Mouse (Mus musculus): ENCODE data around the gene Gm826.

DNA sequence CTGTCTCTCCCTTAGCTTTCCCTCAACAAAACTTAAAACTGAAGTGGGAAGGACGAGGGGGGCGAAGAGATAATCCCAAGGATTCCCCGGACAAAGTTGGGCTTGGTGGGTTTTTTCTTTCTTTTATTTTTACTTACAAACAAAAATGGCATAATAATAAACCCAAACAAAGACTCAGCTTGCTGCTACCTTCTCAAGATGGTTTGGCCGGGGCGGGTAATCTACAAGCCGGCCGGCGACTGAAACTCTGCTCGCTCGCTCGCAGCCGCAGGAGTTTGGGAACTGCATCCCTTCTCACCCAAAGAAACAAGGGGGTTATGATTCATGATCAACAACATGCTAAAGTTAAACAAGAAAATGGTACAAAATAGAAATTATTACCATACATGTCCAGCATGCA is 30.7 kb upstream of the Gm826 start:
- TF ChIP-seq CTCF (IDR thresholded peaks at IDR 0.05; ENCODE audit: low read depth) (no peak), EP300 (optimal IDR thresholded peaks at IDR 0.05) (no peak)
